8 mouse cellular contexts compared by ENCODE assay signal in genomic region chr5:120604839-120605238, GRCm38 (mm10). TPM values are rescaled to one million over a fixed set of nuclear protein-coding genes. Genes with fewer than 3 reads are reported as not detected.
A peak's percentile ranks its signal among the peaks of the same experiment; 100 is the strongest.
DNase-seq lines count a peak whose midpoint lies in the region; ATAC-seq and TF ChIP-seq lines count a peak whose summit lies in the region.

No protein-coding gene starts in this region.

- H3K4me3 ChIP-seq in forebrain, embryonic 12.5 days (replicated peaks) = peak overlapping the region; percentile 32
- no peak overlapping the region for H3K4me3 ChIP-seq in lung, postnatal 0 days (ENCODE audit: low read depth, low read length)

- TF ChIP-seq CTCF in lung, postnatal 0 days (IDR thresholded peaks at IDR 0.05) = peak; percentile 90

- intact Hi-C loops in heart, postnatal 14 days (cut with DNase I) = loop anchor here (1.0 to 10.0 kb wide), 3 partner anchors 83 to 460 kb away; no protein-coding TSS in a partner anchor

- no peaks in the 10 kb centered on the region for H3K27me3 ChIP-seq in forebrain, embryonic 12.5 days
- no peaks in the 10 kb centered on the region for H3K27me3 ChIP-seq in lung, postnatal 0 days (replicated peaks; ENCODE audit: insufficient read depth, low read length)

- peak; percentile 90 for DNase-seq in ES-CJ7 (ENCODE audit: low read depth, low spot score)
- peak; percentile 90 for DNase-seq in c-Kit-positive CD71-negative TER-119-negative erythroid progenitor cells, embryonic 14.5 days (ENCODE audit: low read depth)
- DNase-seq in heart, postnatal 14 days = peak; percentile 88 to 89
- DNase-seq in kidney, postnatal 4 days = peak; percentile 94
- DNase-seq in lung, postnatal 0 days (ENCODE audit: low spot score) = peak; percentile 84
- peak; percentile 66 for DNase-seq in retina, adult 2 months (ENCODE audit: low read depth, low spot score)
- DNase-seq in thymus, postnatal 14 days = peak; percentile 90

- peaks cover 11% of the 10 kb centered on the region for H3K4me1 ChIP-seq in forebrain, embryonic 12.5 days
- 0 out of 2 replicates have a peak, but pooled peaks cover 3% of the 10 kb centered on the region for H3K4me1 ChIP-seq in lung, postnatal 0 days (ENCODE audit: insufficient read depth, low read depth, low read length)

- H3K36me3 ChIP-seq in forebrain, embryonic 12.5 days (replicated peaks) = peaks cover 9% of the 10 kb centered on the region
- no peaks in the 10 kb centered on the region for H3K36me3 ChIP-seq in lung, postnatal 0 days (ENCODE audit: insufficient read depth, low read length)

- H3K9ac ChIP-seq in forebrain, embryonic 12.5 days = peak overlapping the region; percentile 48
- no peak overlapping the region for H3K9ac ChIP-seq in lung, postnatal 0 days (replicated peaks; ENCODE audit: low read depth)

- H3K9me3 ChIP-seq in forebrain, embryonic 12.5 days = no peaks in the 10 kb centered on the region
- H3K9me3 ChIP-seq in lung, postnatal 0 days (ENCODE audit: low read length) = no peaks in the 10 kb centered on the region

- TF ChIP-seq EP300 in lung, postnatal 0 days (IDR thresholded peaks at IDR 0.05) = no peak

- WGBS in forebrain, embryonic 12.5 days = 2% methylated on average over 6 of the region's 6 CpGs
- WGBS in lung, postnatal 0 days = 6% methylated on average over 6 of the region's 6 CpGs

- peak overlapping the region; percentile 54; the same call in 1 of the 2 replicates for H3K27ac ChIP-seq in forebrain, embryonic 12.5 days
- no peak overlapping the region for H3K27ac ChIP-seq in lung, postnatal 0 days (ENCODE audit: low read length)

- peak; percentile 59 for ATAC-seq in forebrain, embryonic 12.5 days (ENCODE audit: low FRiP score)
- ATAC-seq in lung, postnatal 0 days = peak; percentile 63

- H3K4me2 ChIP-seq in forebrain, embryonic 12.5 days = peak overlapping the region; percentile 63
- peak overlapping the region; percentile 56 for H3K4me2 ChIP-seq in lung, postnatal 0 days (replicated peaks; ENCODE audit: low read depth, low read length)

RNA-seq across cellular contexts. Expression of gene Rita1, which starts 7.5 kb away (rescaled TPM):
- polyA plus RNA-seq in forebrain, embryonic 12.5 days (2016; fragmentation: Nextera tagmentation; extraction: Ambion mirVana) = 13.6 and 16.6 TPM in 2 replicates
- 10 to 100 TPM; 15.1 to 18.3 TPM for total RNA-seq in heart, postnatal 14 days (2021)
- polyA plus RNA-seq in lung, postnatal 0 days (2015; fragmentation: Nextera tagmentation; extraction: Ambion mirVana) = 9.9 and 10.0 TPM in 2 replicates

RNA-seq across cellular contexts. Expression of gene Ddx54, which starts 7.7 kb away (rescaled TPM):
- polyA plus RNA-seq in forebrain, embryonic 12.5 days (2016; fragmentation: Nextera tagmentation; extraction: Ambion mirVana) = 50.7 and 52.6 TPM in 2 replicates
- 10 to 100 TPM; 20.4 to 22.5 TPM for total RNA-seq in heart, postnatal 14 days (2021)
- 24.9 and 25.4 TPM in 2 replicates for polyA plus RNA-seq in lung, postnatal 0 days (2015; fragmentation: Nextera tagmentation; extraction: Ambion mirVana)

RNA-seq across cellular contexts. Expression of gene Iqcd, which starts 16.0 kb away (rescaled TPM):
- polyA plus RNA-seq in forebrain, embryonic 12.5 days (2016; fragmentation: Nextera tagmentation; extraction: Ambion mirVana) = 1.3 and 1.4 TPM in 2 replicates
- under 1 TPM in 1 of 2 experiments, not detected in 1; 0.15 TPM for total RNA-seq in heart, postnatal 14 days (2021)
- 1.7 and 2.0 TPM in 2 replicates for polyA plus RNA-seq in lung, postnatal 0 days (2015; fragmentation: Nextera tagmentation; extraction: Ambion mirVana)

RNA-seq across cellular contexts. Expression of gene Tpcn1, which starts 16.4 kb away (rescaled TPM):
- 11.8 and 15.1 TPM in 2 replicates for polyA plus RNA-seq in forebrain, embryonic 12.5 days (2016; fragmentation: Nextera tagmentation; extraction: Ambion mirVana)
- 10 to 100 TPM; 34.1 to 39.0 TPM for total RNA-seq in heart, postnatal 14 days (2021)
- polyA plus RNA-seq in lung, postnatal 0 days (2015; fragmentation: Nextera tagmentation; extraction: Ambion mirVana) = 17.5 and 19.7 TPM in 2 replicates

RNA-seq across cellular contexts. Expression of gene Cfap73, which starts 29.2 kb away (rescaled TPM):
- polyA plus RNA-seq in forebrain, embryonic 12.5 days (2016; fragmentation: Nextera tagmentation; extraction: Ambion mirVana) = 0.28 TPM in 1 of 2 replicates, not detected in the other
- total RNA-seq in heart, postnatal 14 days (2021) = not detected
- polyA plus RNA-seq in lung, postnatal 0 days (2015; fragmentation: Nextera tagmentation; extraction: Ambion mirVana) = 1.3 and 2.0 TPM in 2 replicates
